Mouse (Mus musculus): ENCODE measurements around the gene Ubap1l.

Gene Ubap1l

GRCm38 (mm10) chr9:65411326-65411725, 50.5 kb downstream of the Ubap1l start:
- CTCF ChIA-PET = no interaction called here

- CTCF ChIA-PET = interaction anchor here (0.7 kb wide), 1 partner anchor 246 kb away, joined by 10 read pairs; no protein-coding TSS in a partner anchor
Observed at GRCm38 (mm10) chr9:65417738-65418137, 56.9 kb downstream of the Ubap1l start.

- CTCF ChIA-PET = no interaction called here
Observed at GRCm38 (mm10) chr9:65419633-65420032, 58.8 kb downstream of the Ubap1l start.

GRCm38 (mm10) chr9:65422760-65423501, 62.1 kb downstream of the Ubap1l start, which contains the start of gene Slc51b:
Gene Slc51b (minus strand): TSS chr9:65422955.
- CTCF ChIA-PET = no interaction called here

GRCm38 (mm10) chr9:65424393-65424792, 63.6 kb downstream of the Ubap1l start:
- CTCF ChIA-PET = no interaction called here

- CTCF ChIA-PET = no interaction called here
Observed at GRCm38 (mm10) chr9:65427511-65427910, 66.7 kb downstream of the Ubap1l start.

- CTCF ChIA-PET = no interaction called here
Observed at GRCm38 (mm10) chr9:65428003-65428402, 67.2 kb downstream of the Ubap1l start.
